Mouse (Mus musculus): ENCODE results near the gene Insrr. TPM values are rescaled to one million over a fixed set of nuclear protein-coding genes. Genes with fewer than 3 reads are reported as not detected.

The Insrr gene
- polyA plus RNA-seq, 1 experiment from 2014 or later = 0.94 TPM

GRCm38 (mm10) chr3:87766284-87766667 lies 30.5 kb upstream of the Insrr start:
- 71% methylated on average over 3 of the region's 3 CpGs for WGBS
- Histone ChIP-seq H3K36me3 (replicated peaks; ENCODE audit: control insufficient read depth, insufficient read depth, low read depth, low read length) (no peaks in the 10 kb centered on the region), H3K27ac (replicated peaks; ENCODE audit: low read depth, low read length) (no peak overlapping the region; the same call in 1 of the 2 replicates), H3K27me3 (ENCODE audit: control insufficient read depth, insufficient read depth, low read length) (no peaks in the 10 kb centered on the region; the same call in 1 of the 2 replicates), H3K4me3 (ENCODE audit: low read depth, low read length) (no peak overlapping the region), H3K4me2 (ENCODE audit: low read depth, low read length) (no peak overlapping the region), H3K9ac (replicated peaks; ENCODE audit: low read length) (no peak overlapping the region), H3K9me3 (replicated peaks; ENCODE audit: control insufficient read depth, low read length) (no peaks in the 10 kb centered on the region), H3K4me1 (ENCODE audit: control insufficient read depth, insufficient read depth, low read length) (peaks cover 15% of the 10 kb centered on the region)
- ATAC-seq (replicated peaks; ENCODE audit: insufficient number of reproducible peaks, low FRiP score, low TSS enrichment, low read depth) (no peak), DNase-seq (ENCODE audit: low spot score) (no peak)

- H3K4me2 ChIP-seq (ENCODE audit: low read depth, low read length) = peak overlapping the region; percentile 23
- H3K4me3 ChIP-seq (ENCODE audit: low read depth, low read length) = peak overlapping the region; percentile 36; the same call in 1 of the 2 replicates
- 51% methylated on average over 8 of the region's 8 CpGs for WGBS
- DNase-seq (ENCODE audit: low spot score) (no peak), ATAC-seq (replicated peaks; ENCODE audit: insufficient number of reproducible peaks, low FRiP score, low TSS enrichment, low read depth) (no peak)
- H3K4me1 ChIP-seq (ENCODE audit: control insufficient read depth, insufficient read depth, low read length) = peaks cover 12% of the 10 kb centered on the region
- no peaks in the 10 kb centered on the region for H3K36me3 ChIP-seq (replicated peaks; ENCODE audit: control insufficient read depth, insufficient read depth, low read depth, low read length)
- H3K27ac ChIP-seq (replicated peaks; ENCODE audit: low read depth, low read length) = no peak overlapping the region
- H3K9me3 ChIP-seq (replicated peaks; ENCODE audit: control insufficient read depth, low read length) = no peaks in the 10 kb centered on the region
- peak overlapping the region; percentile 19; the same call in 1 of the 2 replicates for H3K9ac ChIP-seq (replicated peaks; ENCODE audit: low read length)
- H3K27me3 ChIP-seq (ENCODE audit: control insufficient read depth, insufficient read depth, low read length) = peaks cover 2% of the 10 kb centered on the region; the same call in 1 of the 2 replicates
Measured at GRCm38 (mm10) chr3:87767764-87768163, 29.0 kb upstream of the Insrr start.

- ATAC-seq (replicated peaks; ENCODE audit: insufficient number of reproducible peaks, low FRiP score, low TSS enrichment, low read depth) = no peak
- Histone ChIP-seq H3K27ac (replicated peaks; ENCODE audit: low read depth, low read length) (no peak overlapping the region; the same call in 1 of the 2 replicates), H3K27me3 (ENCODE audit: control insufficient read depth, insufficient read depth, low read length) (peaks cover 2% of the 10 kb centered on the region; the same call in 1 of the 2 replicates), H3K4me2 (ENCODE audit: low read depth, low read length) (peak overlapping the region; percentile 56), H3K9ac (replicated peaks; ENCODE audit: low read length) (peak overlapping the region; percentile 55), H3K4me1 (ENCODE audit: control insufficient read depth, insufficient read depth, low read length) (peaks cover 11% of the 10 kb centered on the region), H3K9me3 (replicated peaks; ENCODE audit: control insufficient read depth, low read length) (no peaks in the 10 kb centered on the region), H3K4me3 (ENCODE audit: low read depth, low read length) (peak overlapping the region; percentile 36), H3K36me3 (replicated peaks; ENCODE audit: control insufficient read depth, insufficient read depth, low read depth, low read length) (no peaks in the 10 kb centered on the region)
- WGBS = 45% methylated on average over 6 of the region's 6 CpGs
- DNase-seq (ENCODE audit: low spot score) = no peak
Measured at GRCm38 (mm10) chr3:87768431-87768830, 28.3 kb upstream of the Insrr start.

GRCm38 (mm10) chr3:87768844-87769243 lies 27.9 kb upstream of the Insrr start:
- under 1% methylated on average over 31 of the region's 37 CpGs for WGBS
- peak; percentile 58; the same call in 1 of the 2 replicates for ATAC-seq (replicated peaks; ENCODE audit: insufficient number of reproducible peaks, low FRiP score, low TSS enrichment, low read depth)
- H3K9me3 ChIP-seq (replicated peaks; ENCODE audit: control insufficient read depth, low read length) = no peaks in the 10 kb centered on the region

GRCm38 (mm10) chr3:87769506-87769905 lies 27.2 kb upstream of the Insrr start:
- ATAC-seq (replicated peaks; ENCODE audit: insufficient number of reproducible peaks, low FRiP score, low TSS enrichment, low read depth) (no peak), DNase-seq (ENCODE audit: low spot score) (no peak)
- peaks cover 5% of the 10 kb centered on the region for H3K4me1 ChIP-seq (ENCODE audit: control insufficient read depth, insufficient read depth, low read length)
- no peak overlapping the region for H3K4me3 ChIP-seq (ENCODE audit: low read depth, low read length)
- 77% methylated on average over 8 of the region's 8 CpGs for WGBS
- no peak overlapping the region for H3K9ac ChIP-seq (replicated peaks; ENCODE audit: low read length)
- H3K9me3 ChIP-seq (replicated peaks; ENCODE audit: control insufficient read depth, low read length) = no peaks in the 10 kb centered on the region
- H3K27me3 ChIP-seq (ENCODE audit: control insufficient read depth, insufficient read depth, low read length) = peaks cover 2% of the 10 kb centered on the region; the same call in 1 of the 2 replicates
- no peaks in the 10 kb centered on the region for H3K36me3 ChIP-seq (replicated peaks; ENCODE audit: control insufficient read depth, insufficient read depth, low read depth, low read length)
- H3K27ac ChIP-seq (replicated peaks; ENCODE audit: low read depth, low read length) = no peak overlapping the region
- no peak overlapping the region for H3K4me2 ChIP-seq (ENCODE audit: low read depth, low read length)

More at GRCm38 (mm10) chr3:87768844-87769243, 27.9 kb upstream of the Insrr start:
- Histone ChIP-seq H3K27me3 (ENCODE audit: control insufficient read depth, insufficient read depth, low read length) (peaks cover 2% of the 10 kb centered on the region; the same call in 1 of the 2 replicates), H3K9ac (replicated peaks; ENCODE audit: low read length) (peak overlapping the region; percentile 55), H3K4me2 (ENCODE audit: low read depth, low read length) (peak overlapping the region; percentile 56), H3K4me1 (ENCODE audit: control insufficient read depth, insufficient read depth, low read length) (peaks cover 7% of the 10 kb centered on the region), H3K36me3 (replicated peaks; ENCODE audit: control insufficient read depth, insufficient read depth, low read depth, low read length) (no peaks in the 10 kb centered on the region), H3K27ac (replicated peaks; ENCODE audit: low read depth, low read length) (no peak overlapping the region), H3K4me3 (ENCODE audit: low read depth, low read length) (peak overlapping the region; percentile 36)
- DNase-seq (ENCODE audit: low spot score) = peak; percentile 79

- no peaks in the 10 kb centered on the region for H3K36me3 ChIP-seq (replicated peaks; ENCODE audit: control insufficient read depth, insufficient read depth, low read depth, low read length)
- peaks cover under 1% of the 10 kb centered on the region; the same call in 1 of the 2 replicates for H3K4me1 ChIP-seq (ENCODE audit: control insufficient read depth, insufficient read depth, low read length)
- H3K27ac ChIP-seq (replicated peaks; ENCODE audit: low read depth, low read length) = no peak overlapping the region
- ATAC-seq (replicated peaks; ENCODE audit: insufficient number of reproducible peaks, low FRiP score, low TSS enrichment, low read depth) (no peak), DNase-seq (ENCODE audit: low spot score) (peak; percentile 83)
- H3K4me2 ChIP-seq (ENCODE audit: low read depth, low read length) = no peak overlapping the region
- no peak overlapping the region for H3K9ac ChIP-seq (replicated peaks; ENCODE audit: low read length)
- H3K9me3 ChIP-seq (replicated peaks; ENCODE audit: control insufficient read depth, low read length) = no peaks in the 10 kb centered on the region
- peaks cover 2% of the 10 kb centered on the region; the same call in 1 of the 2 replicates for H3K27me3 ChIP-seq (ENCODE audit: control insufficient read depth, insufficient read depth, low read length)
- H3K4me3 ChIP-seq (ENCODE audit: low read depth, low read length) = no peak overlapping the region
- under 1% methylated on average over 4 of the region's 4 CpGs for WGBS
Measured at GRCm38 (mm10) chr3:87770280-87770679, 26.5 kb upstream of the Insrr start.

- DNase-seq (ENCODE audit: low spot score) (no peak), ATAC-seq (replicated peaks; ENCODE audit: insufficient number of reproducible peaks, low FRiP score, low TSS enrichment, low read depth) (no peak)
- peaks cover 2% of the 10 kb centered on the region; the same call in 1 of the 2 replicates for H3K27me3 ChIP-seq (ENCODE audit: control insufficient read depth, insufficient read depth, low read length)
- H3K36me3 ChIP-seq (replicated peaks; ENCODE audit: control insufficient read depth, insufficient read depth, low read depth, low read length) = no peaks in the 10 kb centered on the region
- no peaks in the 10 kb centered on the region for H3K4me1 ChIP-seq (ENCODE audit: control insufficient read depth, insufficient read depth, low read length)
- H3K4me2 ChIP-seq (ENCODE audit: low read depth, low read length) = no peak overlapping the region
- WGBS = 49% methylated on average over 6 of the region's 6 CpGs
- no peak overlapping the region for H3K9ac ChIP-seq (replicated peaks; ENCODE audit: low read length)
- no peaks in the 10 kb centered on the region for H3K9me3 ChIP-seq (replicated peaks; ENCODE audit: control insufficient read depth, low read length)
- no peak overlapping the region for H3K4me3 ChIP-seq (ENCODE audit: low read depth, low read length)
- no peak overlapping the region for H3K27ac ChIP-seq (replicated peaks; ENCODE audit: low read depth, low read length)
Measured at GRCm38 (mm10) chr3:87771088-87771487, 25.7 kb upstream of the Insrr start.

GRCm38 (mm10) chr3:87778283-87778682 lies 18.5 kb upstream of the Insrr start:
- Histone ChIP-seq H3K27me3 (ENCODE audit: control insufficient read depth, insufficient read depth, low read length) (peaks cover 3% of the 10 kb centered on the region; the same call in 1 of the 2 replicates), H3K4me1 (ENCODE audit: control insufficient read depth, insufficient read depth, low read length) (no peaks in the 10 kb centered on the region; the same call in 1 of the 2 replicates)

More at GRCm38 (mm10) chr3:87778283-87778682, 18.5 kb upstream of the Insrr start:
- no peak for DNase-seq (ENCODE audit: low spot score)
- Histone ChIP-seq H3K27ac (replicated peaks; ENCODE audit: low read depth, low read length) (peak overlapping the region; percentile 20; the same call in 1 of the 2 replicates), H3K4me3 (ENCODE audit: low read depth, low read length) (no peak overlapping the region), H3K9ac (replicated peaks; ENCODE audit: low read length) (peak overlapping the region; percentile 22; the same call in 1 of the 2 replicates), H3K4me2 (ENCODE audit: low read depth, low read length) (peak overlapping the region; percentile 10; the same call in 1 of the 2 replicates), H3K9me3 (replicated peaks; ENCODE audit: control insufficient read depth, low read length) (no peaks in the 10 kb centered on the region), H3K36me3 (replicated peaks; ENCODE audit: control insufficient read depth, insufficient read depth, low read depth, low read length) (no peaks in the 10 kb centered on the region)
- no peak for ATAC-seq (replicated peaks; ENCODE audit: insufficient number of reproducible peaks, low FRiP score, low TSS enrichment, low read depth)
- WGBS = 55% methylated on average over 23 of the region's 23 CpGs

Data from embryonic facial prominence, embryonic 11.5 days (tissue).